Mouse (Mus musculus): ENCODE data around the gene Fmnl3.

- peak; percentile 92 for TF ChIP-seq POLR2A (IDR thresholded peaks at IDR 0.05; ENCODE audit: insufficient read depth, low read depth, low read length)
- TF ChIP-seq CTCF (IDR thresholded peaks at IDR 0.05; ENCODE audit: insufficient read depth, low read depth, low read length), result no peak
Measured at GRCm38 (mm10) chr15:99392486-99393385, 22.5 kb upstream of the Fmnl3 start, which contains the start of gene Tmbim6.
